Mouse (Mus musculus) yolk sac, embryonic 10.5 days (tissue): ENCODE measurements at regions not wholly inside any gene's neighbourhood (a gene's known extent, or its start where the extent isn't known, plus 50 kb on each side); places are given as distances from the start of the nearest gene placed in this dataset.
"Not testable (repeated sequence)": the region's sequence is repeated elsewhere in the genome, so short reads cannot be mapped to it uniquely, and the experiment has no call there.

Experiments used
- DNase-seq: peaks from one replicate; pipeline ENCODE4 v3.0.0-alpha.2; 2017; ENCODE audit warnings: low spot score

GRCm38 (mm10) chr17:13584394-13584793, 175.9 kb upstream of the Afdn start:
- DNase-seq, result no peak

GRCm38 (mm10) chr17:13590240-13590837, 170.0 kb upstream of the Afdn start:
- DNase-seq, result not testable (repeated sequence)
